Mouse (Mus musculus): ENCODE results near the gene Dhrs7b. TPM values are rescaled to one million over a fixed set of nuclear protein-coding genes. Genes with fewer than 3 reads are reported as not detected.
A peak's percentile ranks its signal among the peaks of the same experiment; 100 is the strongest.
"Not testable (repeated sequence)": the region's sequence is repeated elsewhere in the genome, so short reads cannot be mapped to it uniquely, and the experiment has no call there.

Gene Dhrs7b
- polyA plus RNA-seq, 1 experiment from 2014 or later, result 42.0 TPM

DNA sequence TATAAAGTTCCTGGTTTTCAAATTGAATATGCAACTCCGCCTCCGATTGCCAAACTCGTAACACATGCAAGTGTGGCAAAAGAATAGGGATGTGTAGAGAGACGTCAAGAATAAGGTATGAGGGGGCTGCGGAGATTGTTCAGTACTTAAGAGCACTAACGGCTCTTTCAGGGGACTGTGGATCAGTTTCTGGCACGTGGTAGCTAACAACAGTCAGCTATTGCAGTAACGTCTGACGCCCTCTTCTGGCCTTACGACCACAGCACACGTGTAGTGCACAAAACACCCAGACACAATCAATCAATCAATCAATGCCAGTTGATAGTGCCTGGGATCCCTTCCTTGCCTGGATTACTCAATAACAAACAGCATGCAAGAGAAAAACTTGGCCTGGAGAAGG lies 49.0 kb downstream of the Dhrs7b start:
- Histone ChIP-seq H3K9ac (ENCODE audit: low read length) (peak overlapping the region; percentile 89), H3K27me3 (ENCODE audit: control insufficient read depth, insufficient read depth, low read depth, low read length) (no peaks in the 10 kb centered on the region), H3K9me3 (ENCODE audit: control insufficient read depth, low read length) (no peaks in the 10 kb centered on the region), H3K36me3 (ENCODE audit: control insufficient read depth, insufficient read depth, low read length) (no peaks in the 10 kb centered on the region), H3K4me2 (ENCODE audit: low read depth, low read length) (peak overlapping the region; percentile 69), H3K4me1 (replicated peaks; ENCODE audit: control insufficient read depth, insufficient read depth, low read length) (peaks cover 32% of the 10 kb centered on the region), H3K4me3 (ENCODE audit: low read length) (peak overlapping the region; percentile 93), H3K27ac (ENCODE audit: low read length) (peak overlapping the region; percentile 97)
- 1% methylated on average over 11 of the region's 11 CpGs for WGBS
- ATAC-seq (ENCODE audit: low read depth), result no peak

DNA sequence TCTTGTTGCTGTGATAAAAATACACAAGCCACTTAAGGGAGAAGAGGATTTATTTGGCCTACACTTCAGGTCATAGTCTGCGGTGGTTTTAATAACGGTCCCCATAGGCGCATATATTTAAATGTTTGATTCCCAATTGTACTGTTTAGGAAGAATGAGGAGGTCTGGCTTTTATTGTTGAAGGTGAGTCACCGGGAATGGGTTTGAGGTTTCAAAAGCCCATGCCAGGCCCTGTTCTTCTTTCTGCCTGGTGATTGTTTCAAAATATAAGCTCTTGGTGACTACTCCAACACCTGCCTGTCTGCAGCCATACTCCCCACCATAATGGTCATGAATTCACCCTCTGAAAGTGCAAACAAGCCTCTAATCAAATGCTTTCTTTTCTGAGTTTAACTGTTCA lies 50.1 kb downstream of the Dhrs7b start:
- WGBS, result 94% methylated on average over 4 of the region's 4 CpGs

DNA sequence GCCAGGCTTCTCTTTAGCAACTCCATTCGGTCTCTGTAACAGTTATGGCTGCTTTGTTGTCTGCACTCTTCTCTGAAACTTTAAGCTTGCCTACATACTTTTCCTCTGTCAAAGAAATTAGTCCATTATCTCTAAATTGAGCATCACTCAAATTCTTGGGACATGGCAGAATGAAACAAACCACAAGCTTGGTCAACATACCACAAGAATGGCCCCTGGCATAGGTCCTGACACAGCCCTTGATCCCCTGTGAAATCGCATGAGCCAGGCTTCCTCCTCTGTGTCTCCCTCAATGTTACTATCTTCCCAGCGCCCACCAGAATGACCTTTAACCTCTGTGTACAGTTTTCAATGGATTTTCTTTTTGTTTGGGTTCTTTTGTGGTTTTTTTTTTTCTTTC lies 52.0 kb downstream of the Dhrs7b start:
- no peaks in the 10 kb centered on the region for H3K36me3 ChIP-seq (ENCODE audit: control insufficient read depth, insufficient read depth, low read length)
- no peaks in the 10 kb centered on the region for H3K9me3 ChIP-seq (ENCODE audit: control insufficient read depth, low read length)
- no peak for ATAC-seq (ENCODE audit: low read depth)
- H3K4me3 ChIP-seq (ENCODE audit: low read length), result no peak overlapping the region
- H3K27me3 ChIP-seq (ENCODE audit: control insufficient read depth, insufficient read depth, low read depth, low read length), result no peaks in the 10 kb centered on the region
- peaks cover 7% of the 10 kb centered on the region for H3K4me1 ChIP-seq (replicated peaks; ENCODE audit: control insufficient read depth, insufficient read depth, low read length)
- no peak overlapping the region for H3K27ac ChIP-seq (ENCODE audit: low read length)
- no peak overlapping the region for H3K4me2 ChIP-seq (ENCODE audit: low read depth, low read length)
- WGBS, result 66% methylated on average over 3 of the region's 3 CpGs
- H3K9ac ChIP-seq (ENCODE audit: low read length), result no peak overlapping the region

More for the DNA sequence above, 50.1 kb downstream of the Dhrs7b start:
- Histone ChIP-seq H3K9ac (ENCODE audit: low read length) (no peak overlapping the region), H3K4me2 (ENCODE audit: low read depth, low read length) (no peak overlapping the region), H3K4me1 (replicated peaks; ENCODE audit: control insufficient read depth, insufficient read depth, low read length) (peaks cover 25% of the 10 kb centered on the region), H3K9me3 (ENCODE audit: control insufficient read depth, low read length) (no peaks in the 10 kb centered on the region), H3K27ac (ENCODE audit: low read length) (no peak overlapping the region), H3K27me3 (ENCODE audit: control insufficient read depth, insufficient read depth, low read depth, low read length) (no peaks in the 10 kb centered on the region), H3K36me3 (ENCODE audit: control insufficient read depth, insufficient read depth, low read length) (no peaks in the 10 kb centered on the region), H3K4me3 (ENCODE audit: low read length) (no peak overlapping the region)
- no peak for ATAC-seq (ENCODE audit: low read depth)

DNA sequence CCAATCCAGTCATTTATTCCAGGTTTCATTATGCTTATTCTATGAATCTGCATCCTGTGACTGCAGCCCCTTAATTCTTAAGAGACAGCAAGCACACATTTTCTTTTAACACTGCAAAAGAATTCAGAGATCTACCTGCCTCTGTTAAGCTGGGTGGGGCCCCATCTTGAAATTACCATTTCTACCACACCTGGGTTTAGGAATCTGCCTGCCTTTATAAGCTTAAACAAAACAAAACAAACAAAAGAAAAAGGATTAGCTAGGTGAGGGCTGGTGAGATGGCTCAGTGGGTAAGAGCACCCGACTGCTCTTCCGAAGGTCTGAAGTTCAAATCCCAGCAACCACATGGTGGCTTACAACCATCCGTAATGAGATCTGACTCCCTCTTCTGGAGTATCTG lies 56.6 kb downstream of the Dhrs7b start:
- H3K27ac ChIP-seq (ENCODE audit: low read length), result not testable (repeated sequence)

DNA sequence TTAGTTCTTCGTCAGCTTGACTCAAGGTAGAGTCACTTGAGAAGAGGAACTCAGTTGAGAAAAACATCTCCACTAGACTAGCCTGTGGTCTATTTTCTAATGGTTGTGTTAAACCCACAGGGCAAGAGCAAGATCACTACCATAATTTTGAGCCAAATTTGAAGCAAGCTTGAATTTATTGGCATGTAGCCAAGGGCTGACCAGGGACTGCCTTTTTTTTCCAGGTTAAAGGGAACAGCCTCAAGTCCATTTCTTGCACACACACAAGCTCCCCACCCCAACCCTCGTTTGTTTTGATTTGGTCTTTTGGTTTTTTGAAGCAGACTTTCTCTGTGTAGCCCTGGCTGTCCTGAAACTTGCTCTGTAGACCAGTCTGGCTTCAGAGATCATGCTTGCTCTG lies 59.4 kb downstream of the Dhrs7b start:
- ATAC-seq (ENCODE audit: low read depth), result no peak
- Histone ChIP-seq H3K4me1 (replicated peaks; ENCODE audit: control insufficient read depth, insufficient read depth, low read length) (peaks cover 8% of the 10 kb centered on the region), H3K36me3 (ENCODE audit: control insufficient read depth, insufficient read depth, low read length) (no peaks in the 10 kb centered on the region), H3K27ac (ENCODE audit: low read length) (no peak overlapping the region), H3K9ac (ENCODE audit: low read length) (no peak overlapping the region), H3K27me3 (ENCODE audit: control insufficient read depth, insufficient read depth, low read depth, low read length) (no peaks in the 10 kb centered on the region), H3K9me3 (ENCODE audit: control insufficient read depth, low read length) (no peaks in the 10 kb centered on the region), H3K4me2 (ENCODE audit: low read depth, low read length) (no peak overlapping the region), H3K4me3 (ENCODE audit: low read length) (no peak overlapping the region)
- 40% methylated on average over 2 of the region's 2 CpGs for WGBS

More for the DNA sequence above, 56.6 kb downstream of the Dhrs7b start:
- not testable (repeated sequence) for H3K9ac ChIP-seq (ENCODE audit: low read length); H3K4me2 ChIP-seq (ENCODE audit: low read depth, low read length); H3K36me3 ChIP-seq (ENCODE audit: control insufficient read depth, insufficient read depth, low read length); ATAC-seq (ENCODE audit: low read depth); H3K4me1 ChIP-seq (replicated peaks; ENCODE audit: control insufficient read depth, insufficient read depth, low read length); H3K4me3 ChIP-seq (ENCODE audit: low read length); H3K27me3 ChIP-seq (ENCODE audit: control insufficient read depth, insufficient read depth, low read depth, low read length); H3K9me3 ChIP-seq (ENCODE audit: control insufficient read depth, low read length)
- 81% methylated on average over 2 of the region's 3 CpGs for WGBS

DNA sequence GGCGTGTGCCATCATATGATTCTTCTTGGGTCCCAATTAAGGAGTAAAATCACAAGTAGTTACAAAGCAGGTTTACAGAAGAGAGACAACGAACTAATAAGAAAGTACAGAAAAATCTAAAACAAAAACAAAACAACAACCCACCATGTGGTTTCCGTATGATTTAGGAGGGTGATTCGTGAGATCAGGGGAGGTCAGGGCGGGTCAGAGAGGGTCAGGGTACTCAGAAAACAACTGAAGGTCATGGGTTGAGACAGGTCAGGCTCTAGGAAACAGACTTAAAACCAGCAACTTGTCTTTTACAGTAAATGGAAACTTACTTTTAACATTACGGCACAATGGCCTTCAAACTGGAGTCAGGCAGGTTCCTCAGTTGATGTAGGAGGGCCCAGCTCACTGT lies 59.9 kb downstream of the Dhrs7b start:
- WGBS, result 54% methylated on average over 6 of the region's 6 CpGs
- 0 out of 2 replicates have a peak, but pooled peaks have one; percentile 17 for ATAC-seq (ENCODE audit: low read depth)
- H3K27me3 ChIP-seq (ENCODE audit: control insufficient read depth, insufficient read depth, low read depth, low read length), result no peaks in the 10 kb centered on the region
- no peak overlapping the region for H3K4me3 ChIP-seq (ENCODE audit: low read length)
- no peaks in the 10 kb centered on the region for H3K9me3 ChIP-seq (ENCODE audit: control insufficient read depth, low read length)
- no peak overlapping the region for H3K27ac ChIP-seq (ENCODE audit: low read length)
- H3K36me3 ChIP-seq (ENCODE audit: control insufficient read depth, insufficient read depth, low read length), result no peaks in the 10 kb centered on the region
- no peak overlapping the region for H3K9ac ChIP-seq (ENCODE audit: low read length)
- peaks cover 8% of the 10 kb centered on the region for H3K4me1 ChIP-seq (replicated peaks; ENCODE audit: control insufficient read depth, insufficient read depth, low read length)
- H3K4me2 ChIP-seq (ENCODE audit: low read depth, low read length), result no peak overlapping the region

DNA sequence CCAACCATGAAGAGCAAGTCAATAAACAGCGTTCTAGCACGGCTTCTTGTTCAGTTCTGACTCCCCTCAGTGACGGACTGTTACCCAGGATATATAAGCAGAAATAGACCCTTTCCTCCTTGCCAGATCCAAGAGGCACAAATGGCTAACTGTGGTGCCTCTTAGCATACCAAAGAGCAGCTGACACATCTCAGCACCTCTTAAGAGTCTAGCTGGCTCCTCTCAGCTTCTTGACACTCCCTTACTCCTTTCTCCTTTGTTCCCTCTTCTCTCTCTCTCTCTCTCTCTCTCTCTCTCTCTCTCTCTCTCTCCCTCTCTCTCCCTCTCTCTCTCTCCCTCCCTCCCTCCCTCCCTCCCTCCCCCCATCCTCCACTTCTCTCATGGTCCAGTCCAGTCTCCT lies 60.3 kb downstream of the Dhrs7b start:
- Histone ChIP-seq H3K4me2 (ENCODE audit: low read depth, low read length) (no peak overlapping the region), H3K27me3 (ENCODE audit: control insufficient read depth, insufficient read depth, low read depth, low read length) (no peaks in the 10 kb centered on the region), H3K9ac (ENCODE audit: low read length) (no peak overlapping the region), H3K27ac (ENCODE audit: low read length) (no peak overlapping the region), H3K9me3 (ENCODE audit: control insufficient read depth, low read length) (no peaks in the 10 kb centered on the region), H3K4me1 (replicated peaks; ENCODE audit: control insufficient read depth, insufficient read depth, low read length) (peaks cover 11% of the 10 kb centered on the region), H3K4me3 (ENCODE audit: low read length) (no peak overlapping the region), H3K36me3 (ENCODE audit: control insufficient read depth, insufficient read depth, low read length) (no peaks in the 10 kb centered on the region)
- 44% methylated on average over 3 of the region's 3 CpGs for WGBS
- peak; percentile 59; the same call in 1 of the 2 replicates for ATAC-seq (ENCODE audit: low read depth)

DNA sequence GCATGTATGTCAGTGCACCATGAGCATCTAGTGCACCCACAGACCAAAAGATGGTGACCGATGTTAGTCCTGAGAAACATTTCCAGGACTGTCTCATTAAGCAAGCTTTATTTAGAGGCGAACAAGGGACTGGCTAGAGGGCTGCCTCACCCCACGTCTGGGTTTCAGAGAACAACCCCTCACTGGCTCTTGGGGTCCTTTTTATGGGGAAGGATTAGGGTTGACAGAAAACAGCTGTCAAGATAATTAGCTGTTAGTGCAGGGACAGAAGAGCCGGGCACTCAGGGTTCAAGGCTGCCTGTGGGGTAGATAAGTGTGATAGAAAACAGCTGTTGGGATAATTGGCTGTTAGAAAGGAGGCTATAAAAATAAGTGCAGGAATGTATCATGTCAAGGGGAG lies 65.5 kb downstream of the Dhrs7b start:
- 24% methylated on average over 4 of the region's 4 CpGs for WGBS
- no peak overlapping the region for H3K4me2 ChIP-seq (ENCODE audit: low read depth, low read length)
- no peaks in the 10 kb centered on the region for H3K9me3 ChIP-seq (ENCODE audit: control insufficient read depth, low read length)
- no peaks in the 10 kb centered on the region for H3K27me3 ChIP-seq (ENCODE audit: control insufficient read depth, insufficient read depth, low read depth, low read length)
- H3K27ac ChIP-seq (ENCODE audit: low read length), result no peak overlapping the region
- peaks cover 6% of the 10 kb centered on the region for H3K4me1 ChIP-seq (replicated peaks; ENCODE audit: control insufficient read depth, insufficient read depth, low read length)
- ATAC-seq (ENCODE audit: low read depth), result peak; percentile 95
- no peaks in the 10 kb centered on the region for H3K36me3 ChIP-seq (ENCODE audit: control insufficient read depth, insufficient read depth, low read length)
- no peak overlapping the region for H3K9ac ChIP-seq (ENCODE audit: low read length)
- H3K4me3 ChIP-seq (ENCODE audit: low read length), result no peak overlapping the region

DNA sequence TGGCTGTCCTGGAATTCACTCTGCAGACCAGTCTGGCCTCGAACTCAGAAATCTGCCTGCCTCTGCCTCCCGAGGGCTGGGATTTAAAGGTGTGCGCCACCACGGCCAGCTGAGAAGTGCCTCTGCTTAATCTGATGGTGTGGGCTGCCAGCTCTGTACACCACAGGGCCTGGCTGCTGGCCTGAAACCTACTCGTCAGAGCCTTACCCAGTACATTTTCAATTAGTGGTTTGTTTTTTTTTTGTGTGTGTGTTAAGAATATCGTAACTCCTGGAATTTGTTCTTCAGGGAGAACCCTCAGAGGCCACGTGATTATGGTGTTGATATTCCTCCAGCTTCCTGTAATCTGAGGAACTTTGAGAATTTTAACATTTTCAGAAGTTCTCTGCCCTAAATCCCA lies 71.6 kb downstream of the Dhrs7b start:
- no peak overlapping the region for H3K27ac ChIP-seq (ENCODE audit: low read length)
- 74% methylated on average over 7 of the region's 7 CpGs for WGBS
- H3K4me2 ChIP-seq (ENCODE audit: low read depth, low read length), result no peak overlapping the region

DNA sequence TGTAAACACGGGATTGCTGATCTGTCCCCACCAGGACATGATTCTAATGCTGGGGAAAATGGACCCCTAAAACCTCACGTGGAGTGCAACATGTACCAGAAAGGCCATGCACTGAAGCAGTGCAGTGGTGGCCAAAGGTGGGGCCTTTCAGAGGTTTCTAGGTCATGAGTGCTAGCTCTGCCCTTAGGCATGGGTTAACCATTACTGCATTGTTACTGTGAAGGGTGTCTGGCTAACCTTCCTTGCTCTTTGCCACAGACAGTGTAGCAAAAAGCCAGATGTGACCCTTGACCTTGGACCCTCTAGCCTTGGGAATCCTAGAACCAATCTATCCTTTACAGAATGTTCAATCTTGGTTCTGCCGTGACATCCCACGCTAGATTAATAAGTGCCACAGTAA lies 72.1 kb downstream of the Dhrs7b start:
- Histone ChIP-seq H3K9ac (ENCODE audit: low read length) (no peak overlapping the region), H3K9me3 (ENCODE audit: control insufficient read depth, low read length) (no peaks in the 10 kb centered on the region), H3K27ac (ENCODE audit: low read length) (no peak overlapping the region), H3K4me2 (ENCODE audit: low read depth, low read length) (no peak overlapping the region), H3K36me3 (ENCODE audit: control insufficient read depth, insufficient read depth, low read length) (peaks cover 21% of the 10 kb centered on the region), H3K27me3 (ENCODE audit: control insufficient read depth, insufficient read depth, low read depth, low read length) (no peaks in the 10 kb centered on the region), H3K4me1 (replicated peaks; ENCODE audit: control insufficient read depth, insufficient read depth, low read length) (no peaks in the 10 kb centered on the region), H3K4me3 (ENCODE audit: low read length) (no peak overlapping the region)
- ATAC-seq (ENCODE audit: low read depth), result no peak
- 45% methylated on average over 4 of the region's 4 CpGs for WGBS

More for the DNA sequence above, 71.6 kb downstream of the Dhrs7b start:
- H3K36me3 ChIP-seq (ENCODE audit: control insufficient read depth, insufficient read depth, low read length), result peaks cover 21% of the 10 kb centered on the region
- H3K9ac ChIP-seq (ENCODE audit: low read length), result no peak overlapping the region
- no peaks in the 10 kb centered on the region for H3K9me3 ChIP-seq (ENCODE audit: control insufficient read depth, low read length)
- no peaks in the 10 kb centered on the region for H3K4me1 ChIP-seq (replicated peaks; ENCODE audit: control insufficient read depth, insufficient read depth, low read length)
- no peak for ATAC-seq (ENCODE audit: low read depth)
- H3K4me3 ChIP-seq (ENCODE audit: low read length), result no peak overlapping the region
- H3K27me3 ChIP-seq (ENCODE audit: control insufficient read depth, insufficient read depth, low read depth, low read length), result no peaks in the 10 kb centered on the region
